Mouse (Mus musculus) liver, postnatal 0 days (tissue): ENCODE data around the gene Plin2. TPM values are rescaled to one million over a fixed set of nuclear protein-coding genes. Genes with fewer than 3 reads are reported as not detected.

ENCODE experiments used
- ATAC-seq: fragments of 200-750 bp; cut with Nextera tagmentation; 2 replicates; pipeline ENCODE4 v1.8.0; 2017; ENCODE audit warnings: mild to moderate bottlenecking, moderate library complexity
- DNase-seq: peaks from one replicate; pipeline ENCODE4 v3.0.0-alpha.2; 2016
- H3K27ac ChIP-seq: fragments of 300-500 bp; sonication (generic); 2 replicates; pipeline ENCODE4 v1.5.1; 2014; ENCODE audit warnings: antibody characterized with exemption, moderate library complexity, mild to moderate bottlenecking, low read depth
- H3K27me3 ChIP-seq: fragments of 300-500 bp; sonication (generic); 2 replicates; pipeline ENCODE4 v1.6.1; 2014; ENCODE audit warnings: low read length, control low read depth, mixed read lengths; ENCODE audit not compliant: insufficient read depth
- H3K36me3 ChIP-seq: fragments of 300-500 bp; sonication (generic); replicated peaks from 2 replicates; pipeline ENCODE4 v1.6.1; 2014; ENCODE audit warnings: mild to moderate bottlenecking, control low read depth, low read length, moderate library complexity, mixed read lengths; ENCODE audit not compliant: insufficient read depth
- H3K4me1 ChIP-seq: fragments of 300-500 bp; sonication (generic); 2 replicates; pipeline ENCODE4 v1.6.1; 2014; ENCODE audit warnings: antibody characterized with exemption, mild to moderate bottlenecking, control low read depth; ENCODE audit not compliant: insufficient read depth
- H3K4me2 ChIP-seq: fragments of 300-500 bp; sonication (generic); 2 replicates; pipeline ENCODE4 v1.6.1; 2014; ENCODE audit warnings: low read depth, mild to moderate bottlenecking, low read length, moderate library complexity, mixed read lengths
- H3K4me3 ChIP-seq: fragments of 300-500 bp; sonication (generic); 2 replicates; pipeline ENCODE4 v1.5.1; 2014; ENCODE audit warnings: low read depth, low read length
- H3K9ac ChIP-seq: fragments of 300-500 bp; sonication (generic); replicated peaks from 2 replicates; pipeline ENCODE4 v1.6.1; 2014; ENCODE audit warnings: mild to moderate bottlenecking, moderate library complexity
- H3K9me3 ChIP-seq: fragments of 300-500 bp; sonication (generic); 2 replicates; pipeline ENCODE4 v1.6.1; 2016; ENCODE audit warnings: mild to moderate bottlenecking, control low read depth, low read length, mixed read lengths
- CTCF ChIP-seq: sonication (generic); IDR thresholded peaks from 2 replicates; pipeline ENCODE4 v1.5.1; 2016; ENCODE audit warnings: antibody characterized with exemption, low read depth
- EP300 ChIP-seq: IDR thresholded peaks from 2 replicates; pipeline ENCODE4 v1.6.1; 2016; ENCODE audit warnings: antibody characterized with exemption, low read depth, mild to moderate bottlenecking
- WGBS: fragments of 180-500 bp; shearing (Covaris S2); extraction: QIAGEN DNeasy Blood & Tissue Kit; methylation state at CpG from one replicate; pipeline ENCODE4 v1.1.7; 2014; ENCODE audit not compliant: insufficient replicate concordance; 5-methylcytosine and 5-hydroxymethylcytosine counted together
- polyA plus RNA-seq: library from polyadenylated mRNA; unstranded; fragments of >200 nt; fragmentation: Nextera tagmentation; extraction: Ambion mirVana; gene quantifications from 2 replicates; pipeline ENCODE4 v1.2.1, GENCODE M21; 2015

Gene Plin2
- polyA plus RNA-seq, 1 experiment from 2014 or later, result 451 TPM

- Histone ChIP-seq H3K9ac (no peak overlapping the region), H3K4me1 (no peaks in the 10 kb centered on the region), H3K9me3 (no peaks in the 10 kb centered on the region), H3K27me3 (no peaks in the 10 kb centered on the region), H3K4me2 (no peak overlapping the region), H3K4me3 (no peak overlapping the region), H3K36me3 (no peaks in the 10 kb centered on the region), H3K27ac (no peak overlapping the region)
- 46% methylated on average over 4 of the region's 4 CpGs for WGBS
- ATAC-seq, result no peak
- no peak for TF ChIP-seq EP300
- TF ChIP-seq CTCF, result no peak
- DNase-seq, result no peak
These were observed 40.9 kb upstream of the Plin2 start for GRCm38 (mm10) chr4:86710666-86711215.

GRCm38 (mm10) chr4:86710034-86710650 is 40.3 kb upstream of the Plin2 start:
- H3K36me3 ChIP-seq, result no peaks in the 10 kb centered on the region
- no peaks in the 10 kb centered on the region for H3K9me3 ChIP-seq
- 76% methylated on average over 6 of the region's 6 CpGs for WGBS
- no peak overlapping the region for H3K4me2 ChIP-seq
- TF ChIP-seq CTCF (no peak), EP300 (no peak)
- H3K4me3 ChIP-seq, result no peak overlapping the region
- no peak overlapping the region for H3K27ac ChIP-seq
- H3K27me3 ChIP-seq, result no peaks in the 10 kb centered on the region
- H3K9ac ChIP-seq, result no peak overlapping the region
- ATAC-seq (no peak), DNase-seq (no peak)
- H3K4me1 ChIP-seq, result no peaks in the 10 kb centered on the region

GRCm38 (mm10) chr4:86708801-86709200 is 38.9 kb upstream of the Plin2 start:
- H3K9me3 ChIP-seq, result no peaks in the 10 kb centered on the region
- no peaks in the 10 kb centered on the region for H3K36me3 ChIP-seq
- H3K27me3 ChIP-seq, result no peaks in the 10 kb centered on the region
- no peak for ATAC-seq
- no peak overlapping the region for H3K4me3 ChIP-seq
- no peaks in the 10 kb centered on the region for H3K4me1 ChIP-seq
- H3K9ac ChIP-seq, result no peak overlapping the region
- TF ChIP-seq CTCF (peak; percentile 40; the same call in 1 of the 2 replicates), EP300 (no peak)
- no peak overlapping the region for H3K4me2 ChIP-seq
- no peak for DNase-seq
- H3K27ac ChIP-seq, result no peak overlapping the region
- WGBS, result 50% methylated on average over 1 of the region's 1 CpGs

- no peak overlapping the region for H3K4me2 ChIP-seq
- H3K27ac ChIP-seq, result no peak overlapping the region
- H3K27me3 ChIP-seq, result no peaks in the 10 kb centered on the region
- ATAC-seq (no peak), DNase-seq (no peak)
- no peak overlapping the region for H3K9ac ChIP-seq
- H3K4me3 ChIP-seq, result no peak overlapping the region
- H3K36me3 ChIP-seq, result no peaks in the 10 kb centered on the region
- no peaks in the 10 kb centered on the region for H3K9me3 ChIP-seq
- no peaks in the 10 kb centered on the region for H3K4me1 ChIP-seq
- TF ChIP-seq EP300 (no peak), CTCF (no peak)
- 66% methylated on average over 5 of the region's 5 CpGs for WGBS
These were observed 29.5 kb upstream of the Plin2 start for GRCm38 (mm10) chr4:86699161-86699865.

GRCm38 (mm10) chr4:86696890-86697289 is 27.0 kb upstream of the Plin2 start:
- no peak overlapping the region for H3K4me2 ChIP-seq
- 4% methylated on average over 4 of the region's 4 CpGs for WGBS
- peak; percentile 64 for ATAC-seq

GRCm38 (mm10) chr4:86695081-86695480 is 25.2 kb upstream of the Plin2 start:
- Histone ChIP-seq H3K27ac (no peak overlapping the region), H3K4me1 (peaks cover 8% of the 10 kb centered on the region; the same call in 1 of the 2 replicates), H3K4me3 (no peak overlapping the region), H3K9me3 (no peaks in the 10 kb centered on the region), H3K9ac (no peak overlapping the region), H3K36me3 (no peaks in the 10 kb centered on the region), H3K27me3 (no peaks in the 10 kb centered on the region), H3K4me2 (no peak overlapping the region)
- TF ChIP-seq CTCF (peak; percentile 88), EP300 (no peak)
- ATAC-seq, result no peak; the same call in 1 of the 2 replicates
- 32% methylated on average over 6 of the region's 6 CpGs for WGBS
- DNase-seq, result peak; percentile 74

More at GRCm38 (mm10) chr4:86696890-86697289, 27.0 kb upstream of the Plin2 start:
- no peaks in the 10 kb centered on the region for H3K27me3 ChIP-seq
- no peaks in the 10 kb centered on the region for H3K9me3 ChIP-seq
- no peaks in the 10 kb centered on the region for H3K4me1 ChIP-seq
- TF ChIP-seq CTCF (peak; percentile 91), EP300 (no peak)
- peak; percentile 36 for DNase-seq
- no peak overlapping the region for H3K9ac ChIP-seq
- H3K4me3 ChIP-seq, result no peak overlapping the region
- no peaks in the 10 kb centered on the region for H3K36me3 ChIP-seq
- no peak overlapping the region for H3K27ac ChIP-seq
